Mouse (Mus musculus): ENCODE results near the gene Prkch.

The Prkch gene

GRCm38 (mm10) chr12:73824828-73825227, 240.2 kb downstream of the Prkch start:
- DNase-seq (ENCODE audit: low spot score in 2 of 2), result no peak

Measured in spleen, postnatal 10 days (tissue).